Mouse (Mus musculus) bone marrow macrophage, adult 2 months (primary cell): ENCODE measurements at regions not wholly inside any gene's neighbourhood (a gene's known extent, or its start where the extent isn't known, plus 50 kb on each side); places are given as distances from the start of the nearest gene placed in this dataset.

Experiments
- CTCF ChIP-seq: IDR thresholded peaks from 2 replicates; pipeline ENCODE4 v1.5.1; 2012; ENCODE audit warnings: low read depth, mild to moderate bottlenecking, low read length, moderate library complexity
- POLR2A ChIP-seq: IDR thresholded peaks from 2 replicates; pipeline ENCODE4 v1.6.1; 2012; ENCODE audit warnings: mild to moderate bottlenecking, low read depth, low read length, borderline replicate concordance

DNA sequence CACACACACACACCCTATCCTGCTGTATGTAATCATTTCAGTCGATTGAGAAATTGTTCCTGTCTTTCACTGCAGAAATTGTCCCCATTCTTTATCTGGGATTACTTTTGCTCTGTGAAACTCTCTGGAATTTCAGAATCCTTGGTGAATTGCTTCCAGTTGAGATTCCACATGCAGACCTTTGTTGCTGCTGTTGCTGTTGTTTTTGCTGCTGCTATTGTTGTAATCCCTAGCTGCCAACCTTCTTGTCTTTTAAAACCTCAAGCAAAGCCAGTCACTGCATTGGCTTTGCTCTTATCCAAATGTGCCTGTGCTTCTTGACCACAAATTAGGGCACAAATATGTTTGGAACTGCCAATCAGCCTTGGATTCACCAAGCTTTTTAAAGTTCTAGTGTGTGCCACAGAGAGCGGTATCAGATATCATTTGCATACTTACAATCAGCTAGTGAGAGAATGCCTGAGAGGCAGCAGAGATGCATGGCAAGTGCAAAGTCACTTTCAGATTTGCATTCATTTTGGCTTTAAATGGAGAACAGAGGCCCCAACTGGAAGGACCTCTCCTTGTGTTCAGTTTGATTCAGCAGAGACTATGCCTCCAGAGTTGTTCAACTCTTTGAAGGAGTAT lies 1187.0 kb upstream of the Map3k7 start:
- TF ChIP-seq CTCF (no peak), POLR2A (no peak)
